Mouse (Mus musculus) liver, embryonic 11.5 days (tissue): ENCODE measurements around the gene Olfr1402. TPM values are rescaled to one million over a fixed set of nuclear protein-coding genes. Genes with fewer than 3 reads are reported as not detected.

Source experiments
- polyA plus RNA-seq: library from polyadenylated mRNA; unstranded; fragments of >200 nt; fragmentation: Nextera tagmentation; extraction: Ambion mirVana; gene quantifications from 2 replicates; pipeline ENCODE4 v1.2.1, GENCODE M21; 2014

Gene Olfr1402
- polyA plus RNA-seq, 1 experiment from 2014 or later: not detected

Other genes starting within 250 kb of the Olfr1402 start
- 17.9 and 21.3 TPM in 2 replicates for gene Bcl9, start 124.1 kb downstream of the Olfr1402 start, polyA plus RNA-seq
- 26.8 and 27.2 TPM in 2 replicates for gene Chd1l, start 188.2 kb upstream of the Olfr1402 start, polyA plus RNA-seq
- gene Fmo5, start 206.8 kb upstream of the Olfr1402 start, polyA plus RNA-seq: 4.1 and 4.4 TPM in 2 replicates
- 4.5 and 5.4 TPM in 2 replicates for gene Prkab2, start 236.2 kb upstream of the Olfr1402 start, polyA plus RNA-seq